Mouse (Mus musculus) neural tube, embryonic 10.5 days (tissue): ENCODE results near the gene Mylk3.

Experiments
- DNase-seq: peaks from one replicate; pipeline ENCODE4 v3.0.0-alpha.2; 2017; ENCODE audit warnings: low spot score; ENCODE audit errors: extremely low spot score

The Mylk3 gene

DNA sequence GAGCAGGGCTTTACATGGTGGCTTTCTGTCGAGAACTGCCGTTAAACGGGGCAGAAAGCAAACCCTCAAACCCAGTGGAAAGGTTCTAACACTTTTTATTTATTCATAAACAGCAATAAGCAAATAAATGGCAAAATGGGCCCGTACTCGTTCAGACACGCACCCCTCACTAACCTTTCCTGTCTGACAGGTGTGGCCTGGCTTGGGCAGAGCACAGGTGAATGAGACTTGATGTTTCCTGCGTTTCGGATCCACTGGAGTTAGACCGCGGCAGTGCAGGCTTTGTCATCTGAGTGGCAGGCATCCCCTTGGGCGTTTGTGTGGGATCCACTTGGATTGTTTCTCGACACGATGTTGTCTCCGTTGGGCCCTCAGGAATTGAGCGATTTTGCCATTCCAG is 64.2 kb downstream of the Mylk3 start:
- DNase-seq, result no peak

DNA sequence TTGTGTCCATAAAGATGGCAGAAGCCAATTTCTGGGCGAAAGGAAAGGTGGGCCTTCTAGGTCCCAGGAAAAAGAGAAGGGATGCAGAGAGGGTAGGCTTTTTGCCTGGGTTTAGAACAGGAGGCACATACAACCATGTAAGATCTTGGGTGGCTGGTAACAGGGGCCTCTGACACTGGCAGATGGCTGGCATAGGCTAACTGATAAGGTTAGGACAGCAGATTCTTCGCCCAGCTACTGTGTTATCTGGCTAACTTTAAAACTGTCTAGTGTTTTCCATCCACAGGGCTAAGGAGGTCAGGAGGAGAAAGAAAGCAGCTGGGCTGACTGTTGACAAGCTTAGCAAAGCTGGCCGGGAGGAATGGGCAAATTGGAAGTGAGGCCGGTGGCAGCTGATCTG is 67.6 kb downstream of the Mylk3 start:
- DNase-seq, result no peak

DNA sequence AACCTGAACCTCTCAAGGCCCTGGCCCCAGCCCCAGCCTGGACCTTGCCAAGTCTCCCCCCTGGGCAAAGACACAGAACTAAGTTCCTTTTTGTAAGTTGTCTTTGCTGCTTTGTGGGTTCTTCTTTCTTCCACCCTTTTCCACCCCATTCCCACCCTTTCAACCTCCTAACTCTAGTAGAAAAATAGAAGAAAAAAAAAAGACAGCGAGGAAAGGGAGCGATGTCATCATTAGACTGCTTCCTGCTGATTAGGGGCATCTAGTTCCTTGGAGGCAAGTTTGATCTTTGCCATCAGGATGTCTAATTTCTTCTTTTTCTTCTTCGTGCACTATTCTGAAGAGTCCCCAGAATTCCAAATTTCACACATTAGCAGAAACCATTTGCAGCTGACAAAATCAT is 73.1 kb downstream of the Mylk3 start:
- no peak for DNase-seq

DNA sequence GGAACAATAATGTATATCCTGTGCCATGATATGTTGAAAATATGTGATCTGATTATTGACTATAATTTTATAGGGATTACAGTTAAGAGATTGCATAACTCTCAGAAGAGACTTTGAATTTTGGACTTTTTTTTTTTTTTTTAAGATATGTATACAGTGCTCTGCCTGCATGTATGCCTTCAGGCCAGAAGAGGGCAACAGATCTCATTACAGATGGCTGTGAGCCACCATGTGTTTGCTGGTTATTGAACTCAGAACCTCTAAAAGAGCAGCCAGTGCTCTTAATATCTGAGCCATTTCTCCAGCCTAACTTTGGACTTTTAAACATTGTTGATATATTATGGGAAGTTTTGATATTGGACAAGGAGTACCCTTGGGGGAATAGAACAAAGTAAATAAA is 74.4 kb downstream of the Mylk3 start:
- DNase-seq, result no peak

DNA sequence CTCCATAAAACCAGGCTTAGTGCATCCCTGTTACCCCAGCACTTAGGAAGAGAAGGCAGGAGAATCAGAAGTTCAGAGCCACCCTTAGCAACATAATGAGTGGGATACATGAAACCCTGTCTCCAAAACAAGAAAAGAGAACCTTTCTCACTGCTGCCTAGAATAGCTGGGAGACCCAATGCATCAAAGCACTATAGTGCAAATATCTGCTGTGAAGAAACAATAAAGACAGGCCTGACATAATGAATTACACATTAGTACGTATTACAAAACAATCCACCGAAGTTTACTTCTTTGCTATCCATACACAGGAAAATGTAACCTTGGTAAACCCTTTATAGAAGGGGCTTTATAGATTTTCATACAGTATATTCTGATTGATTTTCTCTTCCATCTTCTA is 77.6 kb downstream of the Mylk3 start:
- DNase-seq, result no peak

DNA sequence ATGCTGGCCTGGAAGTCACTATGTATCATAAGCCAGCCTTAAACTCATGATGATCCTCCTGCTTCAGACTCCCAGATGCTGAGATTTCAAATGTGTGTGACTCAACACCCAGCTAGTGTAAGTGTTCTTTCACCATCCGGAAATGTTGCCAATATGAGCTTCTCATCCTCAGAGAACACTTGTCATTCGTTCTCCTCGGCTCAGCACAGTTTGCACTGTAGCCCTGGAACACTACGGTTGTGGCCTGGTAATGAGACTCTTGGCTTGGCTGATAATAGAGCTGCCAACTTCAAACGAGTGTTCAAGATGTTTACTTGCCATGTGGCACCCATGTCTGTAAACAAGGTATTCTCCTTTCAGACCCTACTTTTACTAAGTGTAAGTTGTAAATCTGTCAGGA is 82.6 kb downstream of the Mylk3 start:
- no peak for DNase-seq

DNA sequence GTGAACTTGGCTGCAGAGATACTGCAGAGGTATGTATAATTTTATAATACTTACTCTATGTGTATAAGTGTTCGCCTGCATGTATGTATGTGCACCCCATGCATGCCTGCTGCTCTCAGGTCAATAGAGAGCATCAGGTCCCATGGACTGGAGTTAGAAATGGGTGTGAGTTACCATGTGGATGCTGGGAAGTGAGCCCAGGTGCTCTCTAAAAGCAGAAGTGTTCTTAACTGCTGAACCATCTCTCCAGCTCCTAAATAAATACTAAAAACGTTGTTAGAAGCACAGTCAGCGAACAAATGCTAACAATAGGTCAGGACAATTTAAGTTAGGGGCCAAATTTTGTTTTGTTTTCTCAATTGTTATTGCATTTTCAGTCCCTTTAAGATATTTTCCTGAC is 83.2 kb downstream of the Mylk3 start:
- no peak for DNase-seq

DNA sequence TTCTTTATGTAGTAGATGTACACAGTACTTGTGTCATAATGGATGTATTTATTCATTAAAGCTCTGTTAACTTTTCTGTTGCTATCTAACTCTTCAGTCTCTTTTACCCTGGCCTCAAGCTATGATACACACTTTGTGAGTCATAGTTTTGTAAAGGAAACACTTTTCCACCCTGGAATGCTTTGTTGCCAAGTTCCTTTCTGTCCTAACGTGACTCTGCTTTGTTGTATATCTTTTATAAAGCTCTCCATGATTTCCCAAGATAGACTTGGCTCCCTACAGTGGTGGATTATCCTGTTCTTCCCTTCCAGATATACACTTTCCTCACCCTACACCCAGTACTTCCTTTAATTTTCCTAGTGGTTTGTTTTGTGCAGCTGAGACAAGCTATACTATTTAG is 84.2 kb downstream of the Mylk3 start:
- no peak for DNase-seq

DNA sequence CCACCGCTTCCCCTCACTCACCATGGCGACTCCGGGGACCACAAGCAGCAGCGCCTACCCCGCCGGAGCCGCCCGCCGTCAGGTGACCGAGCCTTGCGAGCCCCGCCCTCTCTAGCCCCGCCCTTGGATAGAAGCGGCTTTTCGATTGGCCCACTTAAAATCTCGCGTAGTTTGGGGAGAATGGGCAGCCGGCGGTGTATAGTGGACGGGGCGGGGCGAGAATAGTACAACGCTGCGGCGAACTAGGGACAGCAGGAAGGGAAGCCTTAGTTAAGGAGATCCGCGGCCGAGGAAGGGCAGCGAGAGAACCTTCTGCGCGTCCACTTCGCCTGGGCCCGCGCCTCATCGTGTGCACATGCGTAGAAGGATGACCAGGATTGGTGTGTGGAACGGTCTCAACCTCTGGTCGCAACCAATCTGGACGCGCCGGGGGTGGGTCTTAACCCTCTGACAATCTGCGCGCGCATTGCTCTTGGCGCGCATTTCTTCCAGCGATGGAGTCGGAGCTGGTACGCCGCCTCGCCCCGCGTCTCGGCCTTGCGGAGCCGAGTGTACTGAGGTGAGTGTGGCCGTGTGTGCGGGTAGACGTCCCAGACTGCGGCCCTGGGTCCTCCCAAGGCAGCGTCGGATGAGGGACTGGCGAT is 86.6 kb downstream of the Mylk3 start, which contains the start of the genes Orc6 and Vps35:
TSS of gene Orc6 (plus strand) at position 199 of the 644 bp plus-strand sequence.
TSS of gene Vps35 (minus strand) at position 369 of the 644 bp plus-strand sequence.
- DNase-seq, result peak; percentile 94

DNA sequence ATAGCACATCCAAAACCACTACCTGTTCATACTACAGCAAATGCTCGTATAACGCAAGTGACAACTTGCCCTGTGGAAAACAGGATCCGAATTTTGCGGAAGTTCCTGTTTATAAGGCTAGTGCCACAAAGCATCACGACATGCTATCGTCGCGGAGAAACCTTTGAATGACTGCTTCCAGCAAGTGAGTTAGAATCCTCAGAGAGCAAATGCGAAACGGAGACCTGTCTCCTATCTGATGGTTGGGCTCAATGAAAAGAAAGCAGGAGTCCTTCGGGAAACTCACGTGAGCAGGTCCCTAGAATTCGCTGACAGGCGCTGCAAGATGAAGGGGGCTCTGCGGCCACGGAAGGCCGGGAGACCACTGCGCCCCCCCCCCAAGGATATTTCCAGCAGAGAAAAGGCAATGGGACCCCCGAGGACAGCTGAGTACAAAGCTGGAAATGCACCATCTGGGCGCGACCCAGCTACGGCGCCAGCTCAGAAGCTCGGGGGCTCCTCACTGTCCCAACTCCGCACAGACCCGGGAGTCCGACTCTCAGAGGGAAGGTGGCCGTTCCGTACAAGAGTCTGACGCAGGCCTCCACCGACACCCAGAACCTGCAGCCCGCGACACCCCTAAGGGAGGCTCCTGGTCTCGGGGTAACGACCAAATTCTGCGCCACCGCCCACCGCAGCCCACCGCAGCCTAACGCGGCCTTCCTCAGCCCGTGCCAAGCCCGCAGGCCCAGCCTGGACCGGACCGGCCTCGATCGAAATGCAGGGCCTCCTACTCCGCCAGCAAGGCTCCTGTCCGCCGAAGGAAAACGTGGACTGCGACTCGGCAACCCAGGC is 87.3 kb downstream of the Mylk3 start:
- DNase-seq, result no peak

DNA sequence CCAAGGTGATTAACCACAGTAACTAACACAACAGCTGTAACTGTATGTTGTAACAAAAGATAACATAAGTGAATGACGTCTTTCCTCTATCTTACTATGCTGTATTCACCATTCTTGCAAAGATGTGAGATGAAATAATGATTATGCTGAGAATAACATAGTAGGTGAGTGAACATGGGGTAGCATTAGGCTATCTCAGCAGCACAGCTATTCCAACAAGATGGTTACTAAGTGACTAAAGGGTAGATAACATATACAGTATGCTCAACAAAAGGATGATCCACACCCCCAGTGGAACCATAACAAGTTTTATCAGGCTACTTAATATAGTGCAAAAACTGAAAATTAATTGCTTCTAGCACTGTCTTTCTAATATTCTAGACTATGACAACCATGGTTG is 99.3 kb downstream of the Mylk3 start:
- no peak for DNase-seq
